In the genomic region with DNA sequence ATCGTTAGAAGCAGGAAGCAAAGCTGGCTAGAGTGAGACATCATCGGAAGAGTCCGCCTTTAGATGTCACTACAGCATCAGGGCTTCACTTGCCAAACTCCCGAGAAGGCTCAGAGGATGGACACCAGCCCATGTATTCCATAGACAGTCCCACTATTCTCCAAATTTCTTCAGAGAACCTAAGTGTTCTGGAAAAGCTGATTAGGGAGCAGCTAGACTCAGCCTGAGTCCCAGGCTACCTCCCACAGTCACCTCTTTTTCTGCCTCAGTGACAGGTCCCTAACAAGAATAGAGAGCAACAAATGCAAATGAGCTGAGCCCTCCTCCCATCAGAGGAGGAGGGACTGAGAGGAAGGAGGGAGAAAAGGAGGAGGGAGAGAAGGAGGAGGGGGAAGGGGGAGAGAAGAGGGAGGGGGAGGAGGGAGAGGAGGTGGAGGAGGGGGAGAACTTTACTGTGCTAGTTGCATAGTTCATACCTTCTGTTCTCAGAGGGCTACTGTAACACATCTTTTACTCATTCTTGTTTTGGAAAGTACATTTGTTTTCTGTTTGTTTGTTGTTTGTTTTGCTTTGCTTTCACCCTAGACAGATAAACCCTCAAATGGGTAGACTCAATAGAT, we compare ENCODE assay signal across 11 mouse cellular contexts.
DNase-seq lines count a peak whose midpoint lies in the region; ATAC-seq lines count a peak whose summit lies in the region.
"Had no signal": no experiment of that assay in that cellular context is flagged by ENCODE, and none has a peak within 500 bp of the region (broad histone marks: within the 10 kb centered on the region; RNA-seq: fewer than 3 reads in every experiment).

No protein-coding gene starts in this region.

- H3K9ac ChIP-seq in forebrain, embryonic 16.5 days (replicated peaks; ENCODE audit: low read depth, low read length) = 0 out of 2 replicates have a peak overlapping the region, but pooled peaks have one; percentile 6
- no peak overlapping the region for H3K9ac ChIP-seq in neural tube, embryonic 12.5 days
- H3K9ac ChIP-seq: liver, embryonic 15.5 days had no signal

- WGBS in forebrain, embryonic 16.5 days = 6% methylated on average over 4 of the region's 4 CpGs
- WGBS in neural tube, embryonic 12.5 days = 10% methylated on average over 4 of the region's 4 CpGs

- H3K27me3 ChIP-seq in forebrain, embryonic 16.5 days (replicated peaks; ENCODE audit: control insufficient read depth, insufficient read depth, low read length) = no peaks in the 10 kb centered on the region
- no peaks in the 10 kb centered on the region for H3K27me3 ChIP-seq in neural tube, embryonic 12.5 days (replicated peaks)
- H3K27me3 ChIP-seq: liver, embryonic 15.5 days had no signal

- intact Hi-C loops in left cerebral cortex, postnatal 25 days (cut with DNase I) = loop anchor here (5.0 to 10.0 kb wide), 6 partner anchors 404 to 1504 kb away; no protein-coding TSS in a partner anchor

- peak; percentile 10 to 59 for DNase-seq in left cerebral cortex, postnatal 25 days (ENCODE audit: low spot score in 2 of 2)
- no peak for DNase-seq in left cerebral cortex, adult 8-10 months (ENCODE audit: low spot score in 2 of 2)
- DNase-seq in embryo, embryonic 9.5 days (ENCODE audit: extremely low spot score) = peak; percentile 26
- no peak for DNase-seq in spleen, adult 12 weeks (ENCODE audit: low spot score)
- no peak for DNase-seq in adrenal gland, adult 18-20 months (ENCODE audit: low spot score in 2 of 2)
- DNase-seq: cerebellum, adult 18-20 months; kidney, postnatal 25 days; thymus, postnatal 36 days had no signal

- ATAC-seq in forebrain, embryonic 16.5 days = peak; percentile 64
- peak; percentile 68 for ATAC-seq in neural tube, embryonic 12.5 days (ENCODE audit: low FRiP score, low read depth)

- H3K4me1 ChIP-seq in forebrain, embryonic 16.5 days (replicated peaks; ENCODE audit: control insufficient read depth, insufficient read depth, low read length) = peaks cover 35% of the 10 kb centered on the region
- H3K4me1 ChIP-seq in neural tube, embryonic 12.5 days = peaks cover 24% of the 10 kb centered on the region
- H3K4me1 ChIP-seq: liver, embryonic 15.5 days had no signal

- H3K27ac ChIP-seq in forebrain, embryonic 16.5 days (ENCODE audit: low read length) = peak overlapping the region; percentile 69
- no peak overlapping the region for H3K27ac ChIP-seq in neural tube, embryonic 12.5 days
- H3K27ac ChIP-seq: liver, embryonic 15.5 days had no signal

- no peaks in the 10 kb centered on the region for H3K36me3 ChIP-seq in forebrain, embryonic 16.5 days (ENCODE audit: control insufficient read depth, insufficient read depth)
- no peaks in the 10 kb centered on the region for H3K36me3 ChIP-seq in neural tube, embryonic 12.5 days
- H3K36me3 ChIP-seq: liver, embryonic 15.5 days had no signal

- peak overlapping the region; percentile 26; the same call in 1 of the 2 replicates for H3K4me2 ChIP-seq in forebrain, embryonic 16.5 days (ENCODE audit: low read length)
- no peak overlapping the region for H3K4me2 ChIP-seq in neural tube, embryonic 12.5 days (replicated peaks)
- H3K4me2 ChIP-seq: liver, embryonic 15.5 days had no signal

- H3K4me3 ChIP-seq in forebrain, embryonic 16.5 days (replicated peaks; ENCODE audit: low read length) = no peak overlapping the region
- H3K4me3 ChIP-seq in neural tube, embryonic 12.5 days = no peak overlapping the region
- H3K4me3 ChIP-seq: liver, embryonic 15.5 days had no signal

- H3K9me3 ChIP-seq in forebrain, embryonic 16.5 days (ENCODE audit: control insufficient read depth, low read length) = no peaks in the 10 kb centered on the region
- H3K9me3 ChIP-seq in neural tube, embryonic 12.5 days = no peaks in the 10 kb centered on the region
- H3K9me3 ChIP-seq: liver, embryonic 15.5 days had no signal

Comparison
In these comparisons a context has a peak if more than half of its experiments do, and no peak if none do; other contexts are left out.
1. DNase-seq: peak in left cerebral cortex, postnatal 25 days (2 of 2) and embryo, embryonic 9.5 days (single experiment); none in left cerebral cortex, adult 8-10 months (0 of 2), spleen, adult 12 weeks (single experiment) and adrenal gland, adult 18-20 months (0 of 2).